Mouse (Mus musculus) embryonic fibroblast, embryonic 13.5 days (primary cell): ENCODE measurements at regions not wholly inside any gene's neighbourhood (a gene's known extent, or its start where the extent isn't known, plus 50 kb on each side); places are given as distances from the start of the nearest gene placed in this dataset.

ENCODE experiments used
- CTCF ChIP-seq: IDR thresholded peaks from 2 replicates; pipeline ENCODE4 v1.5.1; 2011; ENCODE audit warnings: mild to moderate bottlenecking, control low read depth, low read length, moderate library complexity, borderline replicate concordance; ENCODE audit not compliant: insufficient read depth
- POLR2A ChIP-seq: IDR thresholded peaks from 2 replicates; pipeline ENCODE4 v1.6.1; 2011; ENCODE audit warnings: low read depth, mild to moderate bottlenecking, control low read depth, low read length, moderate library complexity

GRCm38 (mm10) chr6:50831725-50832124 lies 177.5 kb upstream of the Npvf start:
- TF ChIP-seq CTCF (no peak), POLR2A (no peak)
